Mouse (Mus musculus) bone marrow, adult 2 months (tissue): ENCODE measurements around the gene Tcte3.
"Not testable (repeated sequence)": the region's sequence is repeated elsewhere in the genome, so short reads cannot be mapped to it uniquely, and the experiment has no call there.

Experiments used
- CTCF ChIP-seq: fragments of 200-500 bp; IDR thresholded peaks from 2 replicates; pipeline ENCODE4 v1.5.1; 2011; ENCODE audit warnings: low read length, control low read depth; ENCODE audit not compliant: control insufficient read depth, insufficient read depth
- POLR2A ChIP-seq: fragments of 200-500 bp; IDR thresholded peaks from 2 replicates; pipeline ENCODE4 v1.6.1; 2011; ENCODE audit warnings: low read depth, mild to moderate bottlenecking, control low read depth, low read length, borderline replicate concordance; ENCODE audit not compliant: control insufficient read depth

- TF ChIP-seq POLR2A, CTCF: not testable (repeated sequence)
Measured at GRCm38 (mm10) chr17:15025513-15025912, 15.8 kb downstream of the Tcte3 start.
